Mouse (Mus musculus): Measurements from ENCODE around the gene Man1a. TPM values are rescaled to one million over a fixed set of nuclear protein-coding genes. Genes with fewer than 3 reads are reported as not detected.

The Man1a gene
- polyA plus RNA-seq, 1 experiment from 2014 or later = 1.2 TPM

GRCm38 (mm10) chr10:53875896-53876295 lies 200.5 kb downstream of the Man1a start:
- no peaks in the 10 kb centered on the region for H3K9me3 ChIP-seq (replicated peaks)
- H3K27me3 ChIP-seq = no peaks in the 10 kb centered on the region
- H3K4me3 ChIP-seq = no peak overlapping the region
- no peak overlapping the region for H3K9ac ChIP-seq
- ATAC-seq = no peak
- H3K36me3 ChIP-seq (ENCODE audit: poor library complexity, severe bottlenecking) = no peaks in the 10 kb centered on the region
- no peaks in the 10 kb centered on the region for H3K4me1 ChIP-seq
- WGBS = 87% methylated on average over 4 of the region's 4 CpGs
- H3K4me2 ChIP-seq = no peak overlapping the region
- H3K27ac ChIP-seq = no peak overlapping the region

- H3K4me1 ChIP-seq = no peaks in the 10 kb centered on the region
- no peaks in the 10 kb centered on the region for H3K36me3 ChIP-seq (ENCODE audit: poor library complexity, severe bottlenecking)
- no peaks in the 10 kb centered on the region for H3K27me3 ChIP-seq
- no peak for ATAC-seq
- WGBS = 82% methylated on average over 3 of the region's 3 CpGs
- H3K9ac ChIP-seq = no peak overlapping the region
- no peak overlapping the region for H3K4me3 ChIP-seq
- H3K4me2 ChIP-seq = no peak overlapping the region
- H3K9me3 ChIP-seq (replicated peaks) = no peaks in the 10 kb centered on the region
- H3K27ac ChIP-seq = no peak overlapping the region
These were observed 202.2 kb downstream of the Man1a start for GRCm38 (mm10) chr10:53874191-53874590.

- Histone ChIP-seq H3K9ac (no peak overlapping the region), H3K27me3 (no peaks in the 10 kb centered on the region), H3K36me3 (ENCODE audit: poor library complexity, severe bottlenecking) (no peaks in the 10 kb centered on the region), H3K9me3 (replicated peaks) (no peaks in the 10 kb centered on the region), H3K4me3 (no peak overlapping the region), H3K4me2 (no peak overlapping the region), H3K27ac (no peak overlapping the region), H3K4me1 (no peaks in the 10 kb centered on the region)
- ATAC-seq = peak; percentile 91
- WGBS = 60% methylated on average over 7 of the region's 7 CpGs
These were observed 212.7 kb downstream of the Man1a start for GRCm38 (mm10) chr10:53863486-53864357.

- Histone ChIP-seq H3K4me2 (no peak overlapping the region), H3K4me1 (no peaks in the 10 kb centered on the region), H3K27me3 (no peaks in the 10 kb centered on the region), H3K9me3 (replicated peaks) (no peaks in the 10 kb centered on the region), H3K27ac (no peak overlapping the region), H3K9ac (no peak overlapping the region), H3K4me3 (no peak overlapping the region), H3K36me3 (ENCODE audit: poor library complexity, severe bottlenecking) (no peaks in the 10 kb centered on the region)
- no peak for ATAC-seq
- WGBS = 60% methylated on average over 1 of the region's 1 CpGs
These were observed 216.5 kb downstream of the Man1a start for GRCm38 (mm10) chr10:53859879-53860278.

GRCm38 (mm10) chr10:53859224-53859623 lies 217.2 kb downstream of the Man1a start:
- ATAC-seq = no peak
- H3K9ac ChIP-seq = no peak overlapping the region
- H3K27me3 ChIP-seq = no peaks in the 10 kb centered on the region
- H3K27ac ChIP-seq = no peak overlapping the region
- no peak overlapping the region for H3K4me3 ChIP-seq
- H3K36me3 ChIP-seq (ENCODE audit: poor library complexity, severe bottlenecking) = no peaks in the 10 kb centered on the region
- no peaks in the 10 kb centered on the region for H3K9me3 ChIP-seq (replicated peaks)
- H3K4me1 ChIP-seq = no peaks in the 10 kb centered on the region
- 93% methylated on average over 3 of the region's 3 CpGs for WGBS
- no peak overlapping the region for H3K4me2 ChIP-seq
